Mouse (Mus musculus) stomach, embryonic 16.5 days (tissue): ENCODE results near the gene Synpo2. TPM values are rescaled to one million over a fixed set of nuclear protein-coding genes. Genes with fewer than 3 reads are reported as not detected.

Experiments
- ATAC-seq: fragments of 200-750 bp; cut with Nextera tagmentation; 2 replicates; pipeline ENCODE4 v1.8.0; 2017; ENCODE audit warnings: moderate number of reproducible peaks, moderate TSS enrichment; ENCODE audit not compliant: insufficient read depth, low FRiP score
- H3K27ac ChIP-seq: fragments of 300-500 bp; sonication (generic); 2 replicates; pipeline ENCODE4 v1.5.1; 2014; ENCODE audit warnings: low read length
- H3K27me3 ChIP-seq: fragments of 300-500 bp; sonication (generic); 2 replicates; pipeline ENCODE4 v1.6.1; 2014; ENCODE audit warnings: low read length, control low read depth, mixed read lengths; ENCODE audit not compliant: control insufficient read depth, insufficient read depth
- H3K36me3 ChIP-seq: fragments of 300-500 bp; sonication (generic); 2 replicates; pipeline ENCODE4 v1.6.1; 2014; ENCODE audit warnings: low read length; ENCODE audit not compliant: control insufficient read depth, insufficient read depth
- H3K4me1 ChIP-seq: fragments of 300-500 bp; sonication (generic); 2 replicates; pipeline ENCODE4 v1.6.1; 2014; ENCODE audit warnings: low read length, control low read depth, mixed read lengths; ENCODE audit not compliant: control insufficient read depth, insufficient read depth
- H3K4me2 ChIP-seq: fragments of 300-500 bp; sonication (generic); 2 replicates; pipeline ENCODE4 v1.6.1; 2014; ENCODE audit warnings: low read depth, low read length, mixed read lengths
- H3K4me3 ChIP-seq: fragments of 300-500 bp; sonication (generic); replicated peaks from 2 replicates; pipeline ENCODE4 v1.5.1; 2014; ENCODE audit warnings: mild to moderate bottlenecking, low read length
- H3K9ac ChIP-seq: fragments of 300-500 bp; sonication (generic); 2 replicates; pipeline ENCODE4 v1.6.1; 2014; ENCODE audit warnings: low read length
- H3K9me3 ChIP-seq: fragments of 300-500 bp; sonication (generic); replicated peaks from 2 replicates; pipeline ENCODE4 v1.6.1; 2016; ENCODE audit warnings: low read length, control low read depth; ENCODE audit not compliant: control insufficient read depth
- WGBS: fragments of 180-500 bp; shearing (Covaris S2); extraction: QIAGEN DNeasy Blood & Tissue Kit; methylation state at CpG from one replicate; pipeline ENCODE4 v1.1.7; 2014; 5-methylcytosine and 5-hydroxymethylcytosine counted together
- polyA plus RNA-seq: library from polyadenylated mRNA; unstranded; fragments of >200 nt; fragmentation: Nextera tagmentation; extraction: Ambion mirVana; gene quantifications from 2 replicates; pipeline ENCODE4 v1.2.1, GENCODE M21; 2015

The Synpo2 gene
- polyA plus RNA-seq, 1 experiment from 2014 or later, result 38.7 TPM

- H3K9me3 ChIP-seq, result no peaks in the 10 kb centered on the region
- H3K4me1 ChIP-seq, result peaks cover 18% of the 10 kb centered on the region
- H3K27me3 ChIP-seq, result no peaks in the 10 kb centered on the region
- no peak for ATAC-seq
- H3K9ac ChIP-seq, result no peak overlapping the region
- H3K4me2 ChIP-seq, result no peak overlapping the region
- no peak overlapping the region for H3K4me3 ChIP-seq
- no peak overlapping the region; the same call in 1 of the 2 replicates for H3K27ac ChIP-seq
- WGBS, result 79% methylated on average over 7 of the region's 7 CpGs
- no peaks in the 10 kb centered on the region for H3K36me3 ChIP-seq
These were observed 169.1 kb downstream of the Synpo2 start for GRCm38 (mm10) chr3:123066836-123067235.

GRCm38 (mm10) chr3:123065466-123065865, 170.5 kb downstream of the Synpo2 start:
- no peaks in the 10 kb centered on the region for H3K36me3 ChIP-seq
- no peak overlapping the region for H3K4me2 ChIP-seq
- H3K4me3 ChIP-seq, result no peak overlapping the region
- no peak overlapping the region for H3K9ac ChIP-seq
- H3K9me3 ChIP-seq, result no peaks in the 10 kb centered on the region
- peaks cover 18% of the 10 kb centered on the region for H3K4me1 ChIP-seq
- H3K27me3 ChIP-seq, result no peaks in the 10 kb centered on the region
- WGBS, result 45% methylated on average over 5 of the region's 5 CpGs
- no peak for ATAC-seq
- H3K27ac ChIP-seq, result peak overlapping the region; percentile 18; the same call in 1 of the 2 replicates

- 23% methylated on average over 5 of the region's 5 CpGs for WGBS
These were observed 171.8 kb downstream of the Synpo2 start for GRCm38 (mm10) chr3:123064186-123064585.

GRCm38 (mm10) chr3:123061931-123062330, 174.0 kb downstream of the Synpo2 start:
- Histone ChIP-seq H3K4me2 (no peak overlapping the region), H3K27ac (no peak overlapping the region), H3K9ac (no peak overlapping the region), H3K27me3 (no peaks in the 10 kb centered on the region), H3K9me3 (no peaks in the 10 kb centered on the region), H3K36me3 (no peaks in the 10 kb centered on the region), H3K4me3 (no peak overlapping the region), H3K4me1 (peaks cover 25% of the 10 kb centered on the region)
- no peak for ATAC-seq
- WGBS, result 77% methylated on average over 2 of the region's 2 CpGs

More at GRCm38 (mm10) chr3:123064186-123064585, 171.8 kb downstream of the Synpo2 start:
- Histone ChIP-seq H3K4me3 (no peak overlapping the region), H3K36me3 (no peaks in the 10 kb centered on the region), H3K27ac (peak overlapping the region; percentile 77), H3K4me2 (no peak overlapping the region), H3K9me3 (no peaks in the 10 kb centered on the region), H3K9ac (no peak overlapping the region), H3K27me3 (no peaks in the 10 kb centered on the region), H3K4me1 (peaks cover 25% of the 10 kb centered on the region)
- peak; percentile 88; the same call in 1 of the 2 replicates for ATAC-seq

- WGBS, result 67% methylated on average over 1 of the region's 1 CpGs
- no peaks in the 10 kb centered on the region for H3K27me3 ChIP-seq
- H3K36me3 ChIP-seq, result no peaks in the 10 kb centered on the region
- H3K4me1 ChIP-seq, result 0 out of 2 replicates have a peak, but pooled peaks cover 9% of the 10 kb centered on the region
- no peak overlapping the region for H3K4me3 ChIP-seq
- H3K9ac ChIP-seq, result no peak overlapping the region
- peak overlapping the region; percentile 88 for H3K27ac ChIP-seq
- H3K9me3 ChIP-seq, result no peaks in the 10 kb centered on the region
- H3K4me2 ChIP-seq, result no peak overlapping the region
- peak; percentile 93 for ATAC-seq
These were observed 177.1 kb downstream of the Synpo2 start for GRCm38 (mm10) chr3:123058832-123059231.

- Histone ChIP-seq H3K9me3 (0 out of 2 replicates have a peak, but pooled peaks cover 4% of the 10 kb centered on the region), H3K27me3 (no peaks in the 10 kb centered on the region), H3K4me1 (0 out of 2 replicates have a peak, but pooled peaks cover 3% of the 10 kb centered on the region), H3K36me3 (no peaks in the 10 kb centered on the region), H3K4me3 (no peak overlapping the region), H3K4me2 (no peak overlapping the region), H3K9ac (no peak overlapping the region), H3K27ac (peak overlapping the region; percentile 81)
- no peak for ATAC-seq
- 48% methylated on average over 5 of the region's 5 CpGs for WGBS
These were observed 181.8 kb downstream of the Synpo2 start for GRCm38 (mm10) chr3:123054178-123054577.

- Histone ChIP-seq H3K9me3 (0 out of 2 replicates have a peak, but pooled peaks cover 4% of the 10 kb centered on the region), H3K27me3 (no peaks in the 10 kb centered on the region), H3K9ac (no peak overlapping the region), H3K4me2 (no peak overlapping the region), H3K4me1 (0 out of 2 replicates have a peak, but pooled peaks cover 3% of the 10 kb centered on the region), H3K4me3 (no peak overlapping the region), H3K27ac (peak overlapping the region; percentile 81), H3K36me3 (no peaks in the 10 kb centered on the region)
- 52% methylated on average over 8 of the region's 8 CpGs for WGBS
- ATAC-seq, result peak; percentile 79; the same call in 1 of the 2 replicates
These were observed 182.6 kb downstream of the Synpo2 start for GRCm38 (mm10) chr3:123053192-123053938.

- WGBS, result 92% methylated on average over 1 of the region's 1 CpGs
- Histone ChIP-seq H3K4me3 (no peak overlapping the region), H3K4me1 (no peaks in the 10 kb centered on the region), H3K9me3 (no peaks in the 10 kb centered on the region), H3K4me2 (no peak overlapping the region), H3K36me3 (no peaks in the 10 kb centered on the region), H3K27me3 (no peaks in the 10 kb centered on the region), H3K9ac (no peak overlapping the region), H3K27ac (no peak overlapping the region)
- no peak for ATAC-seq
These were observed 193.6 kb downstream of the Synpo2 start for GRCm38 (mm10) chr3:123042308-123042707.

- no peak for ATAC-seq
- Histone ChIP-seq H3K4me3 (no peak within 1 kb of the TSS), H3K27me3 (no peaks in the 10 kb centered on the region), H3K9me3 (no peaks in the 10 kb centered on the region), H3K4me2 (no peak within 1 kb of the TSS), H3K27ac (no peak within 1 kb of the TSS), H3K36me3 (no peaks in the 10 kb centered on the region), H3K4me1 (no peaks in the 10 kb centered on the region), H3K9ac (no peak within 1 kb of the TSS)
- WGBS, result 83% methylated on average over 7 of the region's 7 CpGs
These were observed 201.2 kb downstream of the Synpo2 start, which contains the start of gene Myoz2 for GRCm38 (mm10) chr3:123034752-123035151. Gene Myoz2 (minus strand): TSS chr3:123035015.
